Mouse (Mus musculus) small intestine, adult 2 months (tissue): ENCODE data around the gene Irf2. TPM values are rescaled to one million over a fixed set of nuclear protein-coding genes. Genes with fewer than 3 reads are reported as not detected.

ENCODE experiments used
- H3K27ac ChIP-seq: fragments of 200-500 bp; 2 replicates; pipeline ENCODE4 v1.5.1; 2012; ENCODE audit warnings: low read depth, low read length, control low read depth, inconsistent platforms; ENCODE audit not compliant: insufficient read depth
- H3K27me3 ChIP-seq: fragments of 200-500 bp; 2 replicates; pipeline ENCODE4 v1.6.1; 2012; ENCODE audit warnings: mild to moderate bottlenecking, moderate library complexity, low read length, inconsistent platforms; ENCODE audit not compliant: control insufficient read depth, insufficient read depth
- H3K36me3 ChIP-seq: fragments of 200-500 bp; 2 replicates; pipeline ENCODE4 v1.6.1; 2012; ENCODE audit warnings: mild to moderate bottlenecking, low read length, control low read depth, inconsistent platforms; ENCODE audit not compliant: control insufficient read depth, insufficient read depth
- H3K4me1 ChIP-seq: fragments of 200-500 bp; 2 replicates; pipeline ENCODE4 v1.6.1; 2012; ENCODE audit warnings: low read length, inconsistent platforms, mixed read lengths; ENCODE audit not compliant: control insufficient read depth, insufficient read depth, insufficient read length
- H3K4me3 ChIP-seq: fragments of 200-500 bp; 2 replicates; pipeline ENCODE4 v1.5.1; 2012; ENCODE audit warnings: low read depth, mild to moderate bottlenecking, control low read depth, inconsistent platforms, low read length, moderate library complexity
- CTCF ChIP-seq: fragments of 200-500 bp; IDR thresholded peaks from 2 replicates; pipeline ENCODE4 v1.5.1; 2012; ENCODE audit warnings: low read depth, mild to moderate bottlenecking, control low read depth, inconsistent platforms, low read length, moderate library complexity, mixed read lengths; ENCODE audit not compliant: insufficient replicate concordance, insufficient read length; ENCODE audit errors: extremely low read depth
- POLR2A ChIP-seq: fragments of 200-500 bp; IDR thresholded peaks from 2 replicates; pipeline ENCODE4 v1.6.1; 2012; ENCODE audit warnings: low read depth, mild to moderate bottlenecking, control low read depth, inconsistent platforms, low read length, moderate library complexity
- WGBS: fragments of 180-500 bp; shearing (Covaris S2); methylation state at CpG from one replicate; pipeline ENCODE4 v1.1.7; 2018; 5-methylcytosine and 5-hydroxymethylcytosine counted together
- polyA plus RNA-seq: library from polyadenylated mRNA; depleted of rRNA; stranded (reverse); fragments of >200 nt; gene quantifications from 2 replicates; pipeline ENCODE4 v1.2.3, GENCODE M21; 2012

Irf2 gene
- polyA plus RNA-seq, 1 experiment, result 29.6 TPM

GRCm38 (mm10) chr8:46741991-46742690, 2.6 kb downstream of the Irf2 start:
- TF ChIP-seq CTCF, result no peak
- no peak for TF ChIP-seq POLR2A

DNA sequence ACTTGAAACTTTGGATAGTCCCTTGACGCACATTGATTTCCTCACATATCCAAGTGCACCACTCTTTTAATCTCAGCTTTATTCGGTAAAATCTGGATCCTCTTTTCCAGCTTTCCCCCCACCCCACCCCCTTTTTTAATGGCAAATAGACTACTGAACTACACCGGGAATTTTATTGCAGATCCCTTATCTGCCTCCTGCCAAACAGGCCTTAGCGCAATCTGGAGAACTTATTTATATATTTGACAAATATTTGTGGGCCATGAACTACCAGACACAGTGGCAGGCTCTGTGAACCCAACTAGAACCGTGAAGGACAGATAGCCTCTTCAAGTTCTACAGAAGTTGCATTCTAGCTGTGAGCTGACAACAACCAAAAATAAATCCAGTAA, 3.2 kb downstream of the Irf2 start:
- peak overlapping the region; percentile 57 for H3K27ac ChIP-seq
- no peaks in the 10 kb centered on the region for H3K27me3 ChIP-seq
- no peak for TF ChIP-seq CTCF
- no peak for TF ChIP-seq POLR2A
- H3K4me3 ChIP-seq, result no peak overlapping the region
- peaks cover 9% of the 10 kb centered on the region; the same call in 1 of the 2 replicates for H3K4me1 ChIP-seq
- H3K36me3 ChIP-seq, result no peaks in the 10 kb centered on the region
- WGBS, result 5% methylated on average over 5 of the region's 5 CpGs

More at GRCm38 (mm10) chr8:46741991-46742690, 2.6 kb downstream of the Irf2 start:
- Histone ChIP-seq H3K4me1 (peaks cover 9% of the 10 kb centered on the region; the same call in 1 of the 2 replicates), H3K36me3 (no peaks in the 10 kb centered on the region), H3K27me3 (no peaks in the 10 kb centered on the region), H3K4me3 (peak overlapping the region; percentile 85; the same call in 1 of the 2 replicates), H3K27ac (peak overlapping the region; percentile 94)
- WGBS, result 6% methylated on average over 8 of the region's 8 CpGs

- TF ChIP-seq POLR2A, result no peak
- TF ChIP-seq CTCF, result no peak
- Histone ChIP-seq H3K36me3 (0 out of 2 replicates have a peak, but pooled peaks cover 1% of the 10 kb centered on the region), H3K27me3 (no peaks in the 10 kb centered on the region), H3K4me3 (no peak overlapping the region), H3K4me1 (peaks cover 6% of the 10 kb centered on the region; the same call in 1 of the 2 replicates), H3K27ac (no peak overlapping the region)
- 50% methylated on average over 1 of the region's 1 CpGs for WGBS
These were observed 5.9 kb downstream of the Irf2 start for GRCm38 (mm10) chr8:46745464-46745863.

- TF ChIP-seq CTCF (no peak), POLR2A (no peak)
- Histone ChIP-seq H3K4me1 (peaks cover 6% of the 10 kb centered on the region; the same call in 1 of the 2 replicates), H3K27me3 (no peaks in the 10 kb centered on the region), H3K4me3 (no peak overlapping the region), H3K36me3 (0 out of 2 replicates have a peak, but pooled peaks cover 1% of the 10 kb centered on the region), H3K27ac (no peak overlapping the region)
- WGBS, result 56% methylated on average over 4 of the region's 4 CpGs
These were observed 7.9 kb downstream of the Irf2 start for GRCm38 (mm10) chr8:46747311-46747980.

GRCm38 (mm10) chr8:46750000-46750399, 10.5 kb downstream of the Irf2 start:
- H3K27ac ChIP-seq, result no peak overlapping the region
- TF ChIP-seq POLR2A, result no peak
- TF ChIP-seq CTCF, result no peak
- WGBS, result 70% methylated on average over 5 of the region's 5 CpGs
- peaks cover 14% of the 10 kb centered on the region; the same call in 1 of the 2 replicates for H3K4me1 ChIP-seq
- H3K36me3 ChIP-seq, result 0 out of 2 replicates have a peak, but pooled peaks cover 1% of the 10 kb centered on the region
- no peaks in the 10 kb centered on the region for H3K27me3 ChIP-seq
- H3K4me3 ChIP-seq, result no peak overlapping the region

DNA sequence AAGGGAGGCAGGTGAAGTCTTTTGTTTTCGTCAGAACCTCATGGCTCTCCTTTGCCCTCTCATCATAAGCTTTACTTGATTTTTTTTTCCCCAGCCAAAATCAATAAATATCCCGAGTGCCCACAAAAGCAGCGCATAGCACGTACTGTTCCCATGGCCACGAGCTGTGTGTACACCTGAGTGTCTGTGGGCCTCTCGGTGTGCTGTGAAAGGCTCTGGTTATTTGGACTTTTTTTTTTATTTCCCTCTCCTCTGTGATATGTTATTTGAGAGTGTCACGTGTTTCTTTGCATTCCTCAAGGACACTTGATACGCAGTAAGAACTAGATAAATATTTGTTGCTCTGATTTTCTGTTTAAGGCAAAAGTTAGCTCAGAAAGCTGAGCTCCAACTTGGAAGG, 11.0 kb downstream of the Irf2 start:
- WGBS, result 37% methylated on average over 8 of the region's 8 CpGs
- H3K4me3 ChIP-seq, result no peak overlapping the region
- 0 out of 2 replicates have a peak, but pooled peaks cover 1% of the 10 kb centered on the region for H3K36me3 ChIP-seq
- no peak overlapping the region for H3K27ac ChIP-seq
- no peak for TF ChIP-seq POLR2A
- TF ChIP-seq CTCF, result no peak
- H3K27me3 ChIP-seq, result no peaks in the 10 kb centered on the region
- H3K4me1 ChIP-seq, result peaks cover 12% of the 10 kb centered on the region

DNA sequence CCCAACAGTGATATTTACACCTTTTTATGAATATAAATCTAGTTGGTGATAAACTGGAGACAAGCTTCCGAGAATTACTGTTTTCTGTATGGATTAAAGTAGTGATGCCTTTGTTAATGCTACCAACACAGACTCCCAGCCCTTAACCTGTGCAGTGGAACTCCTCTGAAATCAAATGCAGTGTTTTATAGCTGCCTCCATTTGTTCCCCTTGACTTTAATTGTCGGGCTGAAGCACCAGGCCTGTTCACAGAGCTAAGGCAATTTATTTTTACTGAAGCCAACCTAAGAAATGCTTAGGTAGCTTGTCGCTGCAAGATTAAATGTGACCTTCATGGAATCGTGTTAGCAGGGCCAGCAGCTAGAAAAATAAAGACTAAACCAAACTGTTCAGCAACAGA, 11.6 kb downstream of the Irf2 start:
- Histone ChIP-seq H3K36me3 (0 out of 2 replicates have a peak, but pooled peaks cover 1% of the 10 kb centered on the region), H3K27me3 (no peaks in the 10 kb centered on the region), H3K4me3 (no peak overlapping the region), H3K27ac (no peak overlapping the region), H3K4me1 (peaks cover 11% of the 10 kb centered on the region)
- WGBS, result 68% methylated on average over 4 of the region's 4 CpGs
- TF ChIP-seq CTCF (no peak), POLR2A (no peak)
